Mouse (Mus musculus): ENCODE measurements at regions not wholly inside any gene's neighbourhood (a gene's known extent, or its start where the extent isn't known, plus 50 kb on each side); places are given as distances from the start of the nearest gene placed in this dataset.

- 96% methylated on average over 4 of the region's 4 CpGs for WGBS
- Histone ChIP-seq H3K4me1 (0 out of 2 replicates have a peak, but pooled peaks cover 6% of the 10 kb centered on the region), H3K36me3 (no peaks in the 10 kb centered on the region), H3K27me3 (no peaks in the 10 kb centered on the region), H3K4me2 (replicated peaks) (no peak overlapping the region), H3K27ac (replicated peaks) (no peak overlapping the region), H3K4me3 (no peak overlapping the region), H3K9ac (replicated peaks) (no peak overlapping the region), H3K9me3 (no peaks in the 10 kb centered on the region)
- no peak for ATAC-seq (replicated peaks)
Measured at GRCm38 (mm10) chr7:73317574-73317973, 57.7 kb upstream of the Rgma start.

GRCm38 (mm10) chr7:73319004-73319403 is 56.3 kb upstream of the Rgma start:
- WGBS = 95% methylated on average over 6 of the region's 6 CpGs
- no peaks in the 10 kb centered on the region for H3K27me3 ChIP-seq
- no peak overlapping the region for H3K9ac ChIP-seq (replicated peaks)
- H3K9me3 ChIP-seq = no peaks in the 10 kb centered on the region
- ATAC-seq (replicated peaks) = no peak
- H3K4me1 ChIP-seq = 0 out of 2 replicates have a peak, but pooled peaks cover 6% of the 10 kb centered on the region
- H3K4me2 ChIP-seq (replicated peaks) = no peak overlapping the region
- no peak overlapping the region for H3K4me3 ChIP-seq
- H3K27ac ChIP-seq (replicated peaks) = no peak overlapping the region
- no peaks in the 10 kb centered on the region for H3K36me3 ChIP-seq

GRCm38 (mm10) chr7:73319994-73320393 is 55.3 kb upstream of the Rgma start:
- Histone ChIP-seq H3K9me3 (no peaks in the 10 kb centered on the region), H3K36me3 (no peaks in the 10 kb centered on the region), H3K27ac (replicated peaks) (no peak overlapping the region), H3K4me2 (replicated peaks) (no peak overlapping the region), H3K4me3 (no peak overlapping the region), H3K4me1 (0 out of 2 replicates have a peak, but pooled peaks cover 6% of the 10 kb centered on the region), H3K9ac (replicated peaks) (no peak overlapping the region), H3K27me3 (no peaks in the 10 kb centered on the region)
- ATAC-seq (replicated peaks) = no peak
- 64% methylated on average over 7 of the region's 7 CpGs for WGBS

GRCm38 (mm10) chr7:73322466-73323151 is 52.7 kb upstream of the Rgma start:
- Histone ChIP-seq H3K9ac (replicated peaks) (no peak overlapping the region), H3K9me3 (no peaks in the 10 kb centered on the region), H3K4me2 (replicated peaks) (no peak overlapping the region), H3K4me1 (0 out of 2 replicates have a peak, but pooled peaks cover 6% of the 10 kb centered on the region), H3K27me3 (no peaks in the 10 kb centered on the region), H3K4me3 (no peak overlapping the region), H3K27ac (replicated peaks) (no peak overlapping the region), H3K36me3 (no peaks in the 10 kb centered on the region)
- no peak for ATAC-seq (replicated peaks)
- WGBS = 75% methylated on average over 8 of the region's 8 CpGs

DNA sequence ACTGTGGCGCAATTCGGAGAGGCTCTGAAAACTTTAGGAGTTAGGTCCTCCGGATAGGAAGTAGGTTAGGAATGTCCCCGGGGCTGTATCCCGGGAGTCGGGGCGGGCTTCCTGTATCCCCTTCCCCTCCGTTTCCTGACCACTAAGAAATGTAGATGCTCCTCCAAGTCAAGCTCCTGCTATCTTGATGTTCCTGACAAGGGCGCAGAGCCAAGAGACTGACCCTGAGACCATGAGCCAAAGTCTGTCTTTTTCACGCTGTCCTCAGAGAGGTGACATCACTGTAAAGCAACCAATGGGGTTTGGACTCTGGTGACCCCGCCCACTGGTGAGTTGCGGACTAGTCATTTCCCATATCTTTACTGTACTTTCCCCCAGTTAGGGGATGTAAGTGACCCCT is 51.8 kb upstream of the Rgma start:
- ATAC-seq (replicated peaks) = no peak
- Histone ChIP-seq H3K4me1 (0 out of 2 replicates have a peak, but pooled peaks cover 6% of the 10 kb centered on the region), H3K4me2 (replicated peaks) (no peak overlapping the region; the same call in 1 of the 2 replicates), H3K4me3 (no peak overlapping the region), H3K9me3 (no peaks in the 10 kb centered on the region), H3K36me3 (no peaks in the 10 kb centered on the region), H3K27me3 (no peaks in the 10 kb centered on the region), H3K9ac (replicated peaks) (no peak overlapping the region), H3K27ac (replicated peaks) (no peak overlapping the region)
- 52% methylated on average over 12 of the region's 12 CpGs for WGBS

DNA sequence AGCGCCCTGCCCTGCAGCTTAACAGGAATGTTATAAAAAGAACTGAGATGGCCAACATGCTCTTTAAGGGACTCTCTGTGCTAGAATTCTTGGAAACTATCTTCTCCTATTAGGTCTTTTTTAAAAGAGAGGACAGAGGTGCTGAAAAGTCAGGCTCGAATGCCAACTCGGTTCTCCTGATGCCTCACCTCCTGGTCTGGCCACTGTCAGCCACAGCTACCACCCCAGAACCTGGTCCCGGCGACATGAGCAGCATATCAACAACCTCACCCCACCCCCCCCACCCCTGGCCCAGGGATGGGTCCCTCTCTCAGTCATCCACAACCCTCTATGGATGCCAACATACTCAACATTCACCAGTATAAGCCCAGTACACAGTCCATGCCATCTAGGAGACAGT is 49.8 kb upstream of the Rgma start:
- Histone ChIP-seq H3K4me1 (no peaks in the 10 kb centered on the region), H3K4me2 (replicated peaks) (no peak overlapping the region), H3K9ac (replicated peaks) (no peak overlapping the region), H3K4me3 (no peak overlapping the region), H3K27me3 (no peaks in the 10 kb centered on the region), H3K36me3 (no peaks in the 10 kb centered on the region), H3K9me3 (no peaks in the 10 kb centered on the region), H3K27ac (replicated peaks) (no peak overlapping the region)
- WGBS = 96% methylated on average over 5 of the region's 5 CpGs
- no peak for ATAC-seq (replicated peaks)

All from forebrain, embryonic 15.5 days (tissue).